Mouse (Mus musculus): Measurements from ENCODE around the gene Micu2.
"Not testable (repeated sequence)": the region's sequence is repeated elsewhere in the genome, so short reads cannot be mapped to it uniquely, and the experiment has no call there.

The Micu2 gene

GRCm38 (mm10) chr14:57961861-57962260 lies 37.2 kb downstream of the Micu2 start:
- DNase-seq (ENCODE audit: low spot score) = no peak

GRCm38 (mm10) chr14:57951089-57951488 lies 48.0 kb downstream of the Micu2 start:
- peak; percentile 7 for DNase-seq (ENCODE audit: low spot score)

- no peak for DNase-seq (ENCODE audit: low spot score)
Observed at GRCm38 (mm10) chr14:57945834-57946233, 53.2 kb downstream of the Micu2 start.

- DNase-seq (ENCODE audit: low spot score) = no peak
Observed at GRCm38 (mm10) chr14:57937297-57937696, 61.8 kb downstream of the Micu2 start.

- no peak for DNase-seq (ENCODE audit: low spot score)
Observed at GRCm38 (mm10) chr14:57934666-57935065, 64.4 kb downstream of the Micu2 start.

GRCm38 (mm10) chr14:57933608-57934007 lies 65.5 kb downstream of the Micu2 start:
- DNase-seq (ENCODE audit: low spot score) = no peak

- DNase-seq (ENCODE audit: low spot score) = no peak
Observed at GRCm38 (mm10) chr14:57932881-57933443, 66.1 kb downstream of the Micu2 start.

GRCm38 (mm10) chr14:57921428-57922131 lies 77.5 kb downstream of the Micu2 start:
- DNase-seq (ENCODE audit: low spot score) = no peak

- no peak for DNase-seq (ENCODE audit: low spot score)
Observed at GRCm38 (mm10) chr14:57920568-57921310, 78.3 kb downstream of the Micu2 start.

GRCm38 (mm10) chr14:57919148-57919875 lies 79.8 kb downstream of the Micu2 start:
- DNase-seq (ENCODE audit: low spot score) = no peak

- no peak for DNase-seq (ENCODE audit: low spot score)
Observed at GRCm38 (mm10) chr14:57915341-57915740, 83.7 kb downstream of the Micu2 start.

- DNase-seq (ENCODE audit: low spot score) = not testable (repeated sequence)
Observed at GRCm38 (mm10) chr14:57912211-57913007, 86.7 kb downstream of the Micu2 start.

- not testable (repeated sequence) for DNase-seq (ENCODE audit: low spot score)
Observed at GRCm38 (mm10) chr14:57911787-57912186, 87.3 kb downstream of the Micu2 start.

- DNase-seq (ENCODE audit: low spot score) = no peak
Observed at GRCm38 (mm10) chr14:57911316-57911715, 87.7 kb downstream of the Micu2 start.

GRCm38 (mm10) chr14:57910501-57911068 lies 88.5 kb downstream of the Micu2 start:
- DNase-seq (ENCODE audit: low spot score) = peak; percentile 81

GRCm38 (mm10) chr14:57909297-57909696 lies 89.8 kb downstream of the Micu2 start:
- DNase-seq (ENCODE audit: low spot score) = no peak

GRCm38 (mm10) chr14:57908431-57908830 lies 90.6 kb downstream of the Micu2 start:
- DNase-seq (ENCODE audit: low spot score) = no peak

GRCm38 (mm10) chr14:57901998-57902397 lies 97.1 kb downstream of the Micu2 start:
- DNase-seq (ENCODE audit: low spot score) = no peak

- no peak for DNase-seq (ENCODE audit: low spot score)
Observed at GRCm38 (mm10) chr14:57896882-57897281, 102.2 kb downstream of the Micu2 start.

GRCm38 (mm10) chr14:57896088-57896871 lies 102.8 kb downstream of the Micu2 start:
- not testable (repeated sequence) for DNase-seq (ENCODE audit: low spot score)
